Mouse (Mus musculus) hindbrain, postnatal 0 days (tissue): ENCODE results near the gene Rrm2. TPM values are rescaled to one million over a fixed set of nuclear protein-coding genes. Genes with fewer than 3 reads are reported as not detected.

Source experiments
- ATAC-seq: fragments of 200-750 bp; cut with Nextera tagmentation; 2 replicates; pipeline ENCODE4 v1.8.0; 2017; ENCODE audit warnings: mild to moderate bottlenecking, moderate TSS enrichment, moderate library complexity
- DNase-seq: peaks from one replicate; pipeline ENCODE4 v3.0.0-alpha.2; 2015; ENCODE audit warnings: low spot score
- H3K27ac ChIP-seq: fragments of 300-500 bp; sonication (generic); 2 replicates; pipeline ENCODE4 v1.5.1; 2014; ENCODE audit warnings: mild to moderate bottlenecking
- H3K27me3 ChIP-seq: fragments of 300-500 bp; sonication (generic); 2 replicates; pipeline ENCODE4 v1.6.1; 2014; ENCODE audit warnings: low read length, mixed read lengths; ENCODE audit not compliant: insufficient read depth
- H3K36me3 ChIP-seq: fragments of 300-500 bp; sonication (generic); 2 replicates; pipeline ENCODE4 v1.6.1; 2014; ENCODE audit warnings: low read length, mixed read lengths; ENCODE audit not compliant: insufficient read depth
- H3K4me1 ChIP-seq: fragments of 300-500 bp; sonication (generic); 2 replicates; pipeline ENCODE4 v1.6.1; 2014; ENCODE audit warnings: antibody characterized with exemption, low read length, mixed read lengths; ENCODE audit not compliant: insufficient read depth
- H3K4me2 ChIP-seq: fragments of 300-500 bp; sonication (generic); 2 replicates; pipeline ENCODE4 v1.6.1; 2014; ENCODE audit warnings: low read depth, mild to moderate bottlenecking, low read length, moderate library complexity, mixed read lengths
- H3K4me3 ChIP-seq: fragments of 300-500 bp; sonication (generic); 2 replicates; pipeline ENCODE4 v1.5.1; 2014; ENCODE audit warnings: low read length
- H3K9ac ChIP-seq: fragments of 300-500 bp; sonication (generic); replicated peaks from 2 replicates; pipeline ENCODE4 v1.6.1; 2014; ENCODE audit warnings: mild to moderate bottlenecking, low read length, moderate library complexity, mixed read lengths
- H3K9me3 ChIP-seq: fragments of 300-500 bp; sonication (generic); 2 replicates; pipeline ENCODE4 v1.6.1; 2016; ENCODE audit warnings: low read length, mixed read lengths
- CTCF ChIP-seq: IDR thresholded peaks from 2 replicates; pipeline ENCODE4 v1.5.1; 2016; ENCODE audit warnings: antibody characterized with exemption, control low read depth, low read depth
- WGBS: fragments of 180-500 bp; shearing (Covaris S2); extraction: QIAGEN DNeasy Blood & Tissue Kit; methylation state at CpG from one replicate; pipeline ENCODE4 v1.1.7; 2014; 5-methylcytosine and 5-hydroxymethylcytosine counted together
- polyA plus RNA-seq: library from polyadenylated mRNA; unstranded; fragments of >200 nt; fragmentation: Nextera tagmentation; extraction: Ambion mirVana; gene quantifications from 2 replicates; pipeline ENCODE4 v1.2.1, GENCODE M21; 2015
- total RNA-seq: library from RNA; depleted of rRNA; stranded (reverse); fragments of >200 nt; gene quantifications from 2 replicates; pipeline ENCODE4 v1.2.3, GENCODE M21; 2014

Rrm2 gene
- total and polyA plus RNA-seq, 2 experiments from 2014 or later, result 23.4 to 53.4 TPM

GRCm38 (mm10) chr12:24680492-24681285 is 27.4 kb upstream of the Rrm2 start:
- Histone ChIP-seq H3K4me3 (peak overlapping the region; percentile 67), H3K9me3 (no peaks in the 10 kb centered on the region), H3K4me2 (peak overlapping the region; percentile 94), H3K27ac (no peak overlapping the region), H3K27me3 (no peaks in the 10 kb centered on the region), H3K4me1 (peaks cover 15% of the 10 kb centered on the region; the same call in 1 of the 2 replicates), H3K9ac (peak overlapping the region; percentile 83), H3K36me3 (no peaks in the 10 kb centered on the region)
- DNase-seq (peak; percentile 28), ATAC-seq (peak; percentile 77)
- TF ChIP-seq CTCF, result peak; percentile 14; the same call in 1 of the 2 replicates
- WGBS, result 2% methylated on average over 43 of the region's 61 CpGs

- no peak within 1 kb of the TSS for H3K27ac ChIP-seq
- TF ChIP-seq CTCF, result no peak
- H3K27me3 ChIP-seq, result no peaks in the 10 kb centered on the region
- DNase-seq (no peak), ATAC-seq (no peak; the same call in 1 of the 2 replicates)
- H3K4me1 ChIP-seq, result peaks cover 15% of the 10 kb centered on the region; the same call in 1 of the 2 replicates
- peak within 1 kb of the TSS; percentile 83 for H3K9ac ChIP-seq
- no peaks in the 10 kb centered on the region for H3K9me3 ChIP-seq
- peak within 1 kb of the TSS; percentile 94 for H3K4me2 ChIP-seq
- peak within 1 kb of the TSS; percentile 67 for H3K4me3 ChIP-seq
- no peaks in the 10 kb centered on the region for H3K36me3 ChIP-seq
- 3% methylated on average over 20 of the region's 20 CpGs for WGBS
These were observed 26.6 kb upstream of the Rrm2 start, which contains the start of gene Cys1 for GRCm38 (mm10) chr12:24681286-24682023. Cys1 (minus strand) TSS chr12:24681813.

- Histone ChIP-seq H3K4me1 (peaks cover 15% of the 10 kb centered on the region; the same call in 1 of the 2 replicates), H3K4me3 (no peak overlapping the region), H3K9me3 (no peaks in the 10 kb centered on the region), H3K36me3 (no peaks in the 10 kb centered on the region), H3K27me3 (no peaks in the 10 kb centered on the region), H3K9ac (no peak overlapping the region), H3K4me2 (no peak overlapping the region), H3K27ac (no peak overlapping the region)
- ATAC-seq (no peak), DNase-seq (no peak)
- 50% methylated on average over 8 of the region's 8 CpGs for WGBS
- no peak for TF ChIP-seq CTCF
These were observed 25.5 kb upstream of the Rrm2 start for GRCm38 (mm10) chr12:24682563-24682962.

GRCm38 (mm10) chr12:24683461-24683860 is 24.6 kb upstream of the Rrm2 start:
- WGBS, result 72% methylated on average over 7 of the region's 7 CpGs
- H3K27ac ChIP-seq, result no peak overlapping the region
- H3K4me1 ChIP-seq, result peaks cover 15% of the 10 kb centered on the region; the same call in 1 of the 2 replicates
- H3K4me3 ChIP-seq, result no peak overlapping the region
- no peaks in the 10 kb centered on the region for H3K36me3 ChIP-seq
- no peak overlapping the region for H3K9ac ChIP-seq
- TF ChIP-seq CTCF, result no peak
- ATAC-seq (no peak), DNase-seq (no peak)
- no peaks in the 10 kb centered on the region for H3K27me3 ChIP-seq
- H3K9me3 ChIP-seq, result no peaks in the 10 kb centered on the region
- no peak overlapping the region for H3K4me2 ChIP-seq

GRCm38 (mm10) chr12:24686038-24686695 is 21.9 kb upstream of the Rrm2 start:
- Histone ChIP-seq H3K27me3 (no peaks in the 10 kb centered on the region), H3K4me2 (no peak overlapping the region), H3K4me3 (no peak overlapping the region), H3K36me3 (no peaks in the 10 kb centered on the region), H3K9me3 (no peaks in the 10 kb centered on the region), H3K4me1 (peaks cover 7% of the 10 kb centered on the region; the same call in 1 of the 2 replicates), H3K9ac (no peak overlapping the region), H3K27ac (no peak overlapping the region)
- ATAC-seq, result no peak
- TF ChIP-seq CTCF, result no peak
- WGBS, result 65% methylated on average over 6 of the region's 6 CpGs
- DNase-seq, result no peak

GRCm38 (mm10) chr12:24686696-24687346 is 21.2 kb upstream of the Rrm2 start:
- no peaks in the 10 kb centered on the region for H3K9me3 ChIP-seq
- WGBS, result 77% methylated on average over 11 of the region's 11 CpGs
- DNase-seq (no peak), ATAC-seq (no peak)
- H3K27me3 ChIP-seq, result no peaks in the 10 kb centered on the region
- H3K27ac ChIP-seq, result no peak overlapping the region
- no peak overlapping the region for H3K4me2 ChIP-seq
- H3K36me3 ChIP-seq, result no peaks in the 10 kb centered on the region
- H3K4me3 ChIP-seq, result no peak overlapping the region
- H3K4me1 ChIP-seq, result 0 out of 2 replicates have a peak, but pooled peaks cover under 1% of the 10 kb centered on the region
- H3K9ac ChIP-seq, result no peak overlapping the region
- TF ChIP-seq CTCF, result no peak
